Comparison of ENCODE assay signal across 31 mouse cellular contexts in the genomic region with DNA sequence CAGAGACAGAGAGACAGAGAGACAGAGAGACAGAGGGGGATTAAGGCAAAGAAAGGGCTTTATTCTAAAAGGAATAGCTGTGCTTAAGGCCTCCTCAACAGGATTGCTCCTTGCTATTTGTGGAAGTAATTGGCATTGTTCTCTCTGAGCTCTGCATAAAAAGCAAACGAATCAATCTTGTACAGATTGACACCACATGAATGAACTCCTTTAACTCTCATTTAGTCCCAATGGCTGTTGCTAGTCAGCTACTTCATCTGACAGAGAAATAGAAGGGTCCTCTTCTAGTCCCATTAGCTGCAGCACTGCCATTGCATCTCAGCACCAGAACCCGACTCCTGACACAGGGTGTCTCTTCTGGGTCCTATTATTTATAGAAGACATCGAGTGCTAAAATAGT.
DNase-seq lines count a peak whose midpoint lies in the region; ATAC-seq lines count a peak whose summit lies in the region.
"Had no signal": no experiment of that assay in that cellular context is flagged by ENCODE, and none has a peak within 500 bp of the region (broad histone marks: within the 10 kb centered on the region; RNA-seq: fewer than 3 reads in every experiment).

No protein-coding gene starts in this region.

- no peak overlapping the region for H3K27ac ChIP-seq in forebrain, embryonic 12.5 days
- no peak overlapping the region for H3K27ac ChIP-seq in forebrain, embryonic 10.5 days
- H3K27ac ChIP-seq in neural tube, embryonic 12.5 days = no peak overlapping the region
- H3K27ac ChIP-seq in neural tube, embryonic 15.5 days (replicated peaks) = no peak overlapping the region
- H3K27ac ChIP-seq: embryonic facial prominence, embryonic 12.5 days; heart, adult 2 months; heart, embryonic 13.5 days; kidney, postnatal 0 days; limb, embryonic 10.5 days; limb, embryonic 15.5 days; liver, embryonic 13.5 days; midbrain, embryonic 15.5 days had no signal

- no peak overlapping the region for H3K4me2 ChIP-seq in forebrain, embryonic 12.5 days
- H3K4me2 ChIP-seq in neural tube, embryonic 12.5 days (replicated peaks) = no peak overlapping the region
- no peak overlapping the region for H3K4me2 ChIP-seq in neural tube, embryonic 15.5 days
- H3K4me2 ChIP-seq: embryonic facial prominence, embryonic 12.5 days; heart, embryonic 13.5 days; limb, embryonic 15.5 days; liver, embryonic 13.5 days; midbrain, embryonic 15.5 days had no signal

- ATAC-seq in forebrain, embryonic 12.5 days (ENCODE audit: low FRiP score) = 0 out of 2 replicates have a peak, but pooled peaks have one; percentile 41
- ATAC-seq in neural tube, embryonic 12.5 days (ENCODE audit: low FRiP score, low read depth) = peak; percentile 73
- no peak for ATAC-seq in neural tube, embryonic 15.5 days (ENCODE audit: low FRiP score)
- ATAC-seq: CD4-positive, CD25-positive, alpha-beta regulatory T cell, adult 4 months; intestine, embryonic 16.5 days; lung, postnatal 0 days; midbrain, embryonic 15.5 days had no signal

- H3K27me3 ChIP-seq in forebrain, embryonic 12.5 days = no peaks in the 10 kb centered on the region
- no peaks in the 10 kb centered on the region for H3K27me3 ChIP-seq in forebrain, embryonic 10.5 days (ENCODE audit: poor library complexity, severe bottlenecking)
- H3K27me3 ChIP-seq in neural tube, embryonic 12.5 days (replicated peaks) = no peaks in the 10 kb centered on the region
- H3K27me3 ChIP-seq in neural tube, embryonic 15.5 days (replicated peaks) = no peaks in the 10 kb centered on the region
- H3K27me3 ChIP-seq: embryonic facial prominence, embryonic 12.5 days; heart, embryonic 13.5 days; limb, embryonic 15.5 days; liver, embryonic 13.5 days; megakaryocyte, embryonic 14.5 days; midbrain, embryonic 15.5 days had no signal

- H3K9ac ChIP-seq in forebrain, embryonic 12.5 days = no peak overlapping the region
- H3K9ac ChIP-seq in neural tube, embryonic 12.5 days = no peak overlapping the region
- H3K9ac ChIP-seq in neural tube, embryonic 15.5 days (replicated peaks) = no peak overlapping the region
- H3K9ac ChIP-seq: embryonic facial prominence, embryonic 12.5 days; heart, embryonic 13.5 days; limb, embryonic 15.5 days; liver, embryonic 13.5 days; midbrain, embryonic 15.5 days had no signal

- WGBS in forebrain, embryonic 12.5 days = 15% methylated on average over 3 of the region's 3 CpGs
- 48% methylated on average over 3 of the region's 3 CpGs for whole genome bisulfite sequencing in forebrain, embryonic 10.5 days
- WGBS in neural tube, embryonic 12.5 days = 27% methylated on average over 3 of the region's 3 CpGs
- 13% methylated on average over 3 of the region's 3 CpGs for WGBS in neural tube, embryonic 15.5 days

- H3K4me1 ChIP-seq in forebrain, embryonic 12.5 days = 0 out of 2 replicates have a peak, but pooled peaks cover 6% of the 10 kb centered on the region
- H3K4me1 ChIP-seq in forebrain, embryonic 10.5 days = peaks cover 12% of the 10 kb centered on the region
- H3K4me1 ChIP-seq in neural tube, embryonic 12.5 days = peaks cover 13% of the 10 kb centered on the region; the same call in 1 of the 2 replicates
- no peaks in the 10 kb centered on the region for H3K4me1 ChIP-seq in neural tube, embryonic 15.5 days
- H3K4me1 ChIP-seq: embryonic facial prominence, embryonic 12.5 days; heart, embryonic 13.5 days; limb, embryonic 10.5 days; limb, embryonic 15.5 days; liver, embryonic 13.5 days; megakaryocyte, embryonic 14.5 days; midbrain, embryonic 15.5 days had no signal

- DNase-seq in forebrain, embryonic 10.5 days (ENCODE audit: extremely low spot score, low spot score) = no peak
- DNase-seq in mesoderm, embryonic 11.5 days (ENCODE audit: low read depth, low spot score) = peak; percentile 30
- no peak for DNase-seq in heart, adult 8-10 months (ENCODE audit: low spot score)
- no peak for DNase-seq in spleen, adult 12 weeks (ENCODE audit: low spot score)
- DNase-seq: adrenal gland, postnatal 14 days; cerebellum, adult 18-20 months; heart, adult 2 months; heart, postnatal 10 days; kidney, adult 8-10 months; kidney, postnatal 4 days; layer of hippocampus, postnatal 36 days; liver, embryonic 13.5 days; lung, adult 18-20 months; lung, postnatal 4 days; right cerebral cortex, adult 18-20 months; right cerebral cortex, postnatal 4 days; thymus, adult 2 months; thymus, postnatal 36 days had no signal

- no peak overlapping the region for H3K4me3 ChIP-seq in forebrain, embryonic 12.5 days (replicated peaks)
- no peak overlapping the region for H3K4me3 ChIP-seq in forebrain, embryonic 10.5 days
- H3K4me3 ChIP-seq in neural tube, embryonic 12.5 days = no peak overlapping the region
- no peak overlapping the region for H3K4me3 ChIP-seq in neural tube, embryonic 15.5 days (replicated peaks)
- H3K4me3 ChIP-seq: embryonic facial prominence, embryonic 12.5 days; heart, adult 2 months; heart, embryonic 13.5 days; limb, embryonic 10.5 days; limb, embryonic 15.5 days; liver, embryonic 13.5 days; megakaryocyte, embryonic 14.5 days; midbrain, embryonic 15.5 days had no signal

- no peaks in the 10 kb centered on the region for H3K9me3 ChIP-seq in forebrain, embryonic 12.5 days
- peaks cover under 1% of the 10 kb centered on the region; the same call in 1 of the 2 replicates for H3K9me3 ChIP-seq in forebrain, embryonic 10.5 days
- no peaks in the 10 kb centered on the region for H3K9me3 ChIP-seq in neural tube, embryonic 12.5 days
- H3K9me3 ChIP-seq in neural tube, embryonic 15.5 days (replicated peaks) = no peaks in the 10 kb centered on the region
- H3K9me3 ChIP-seq: embryonic facial prominence, embryonic 12.5 days; heart, embryonic 13.5 days; limb, embryonic 10.5 days; limb, embryonic 15.5 days; liver, embryonic 13.5 days; midbrain, embryonic 15.5 days had no signal

- no peaks in the 10 kb centered on the region for H3K36me3 ChIP-seq in forebrain, embryonic 12.5 days (replicated peaks)
- no peaks in the 10 kb centered on the region for H3K36me3 ChIP-seq in forebrain, embryonic 10.5 days (replicated peaks)
- no peaks in the 10 kb centered on the region for H3K36me3 ChIP-seq in neural tube, embryonic 12.5 days
- no peaks in the 10 kb centered on the region for H3K36me3 ChIP-seq in neural tube, embryonic 15.5 days
- H3K36me3 ChIP-seq: embryonic facial prominence, embryonic 12.5 days; heart, embryonic 13.5 days; limb, embryonic 10.5 days; limb, embryonic 15.5 days; liver, embryonic 13.5 days; midbrain, embryonic 15.5 days had no signal
